Mouse (Mus musculus): ENCODE results near the gene Ppp2r5a. TPM values are rescaled to one million over a fixed set of nuclear protein-coding genes. Genes with fewer than 3 reads are reported as not detected.
"Not testable (repeated sequence)": the region's sequence is repeated elsewhere in the genome, so short reads cannot be mapped to it uniquely, and the experiment has no call there.

Gene Ppp2r5a
- total RNA-seq (2021) = 10 to 100 TPM; 74.6 to 79.3 TPM
- long read RNA-seq, transcript Ppp2r5a-201 (13 exons, 3,088 nt) = major isoform, 118 of 136 reads
- long read RNA-seq, partial matches to known transcripts = 3 of 136 reads
- long read RNA-seq, other reads (novel, unspliced or antisense) = 15 of 136 reads

GRCm38 (mm10) chr1:191403074-191403473, at the start of gene Ppp2r5a:
Ppp2r5a (minus strand) TSS chr1:191403272.
- DNase-seq (ENCODE audit: low spot score in 2 of 2) = no peak

GRCm38 (mm10) chr1:191450614-191451013, 47.5 kb upstream of the Ppp2r5a start:
- no peak for DNase-seq (ENCODE audit: low spot score in 2 of 2)

- DNase-seq (ENCODE audit: low spot score in 2 of 2) = no peak
These were observed 46.5 kb upstream of the Ppp2r5a start for GRCm38 (mm10) chr1:191449537-191449936.

- DNase-seq (ENCODE audit: low spot score in 2 of 2) = no peak
These were observed 44.4 kb upstream of the Ppp2r5a start for GRCm38 (mm10) chr1:191447391-191448016.

GRCm38 (mm10) chr1:191446307-191446706, 43.2 kb upstream of the Ppp2r5a start:
- no peak for DNase-seq (ENCODE audit: low spot score in 2 of 2)

- no peak for DNase-seq (ENCODE audit: low spot score in 2 of 2)
These were observed 42.8 kb upstream of the Ppp2r5a start for GRCm38 (mm10) chr1:191445831-191446258.

- DNase-seq (ENCODE audit: low spot score in 2 of 2) = no peak
These were observed 42.3 kb upstream of the Ppp2r5a start for GRCm38 (mm10) chr1:191445401-191445800.

- no peak for DNase-seq (ENCODE audit: low spot score in 2 of 2)
These were observed 41.4 kb upstream of the Ppp2r5a start for GRCm38 (mm10) chr1:191444467-191444866.

GRCm38 (mm10) chr1:191439011-191439410, 35.9 kb upstream of the Ppp2r5a start:
- no peak for DNase-seq (ENCODE audit: low spot score in 2 of 2)

GRCm38 (mm10) chr1:191438546-191438945, 35.5 kb upstream of the Ppp2r5a start:
- peak in 1 of 2 experiments; percentile 28 for DNase-seq (ENCODE audit: low spot score in 2 of 2)

GRCm38 (mm10) chr1:191436647-191437046, 33.6 kb upstream of the Ppp2r5a start:
- DNase-seq (ENCODE audit: low spot score in 2 of 2) = no peak

- peak; percentile 30 to 61 for DNase-seq (ENCODE audit: low spot score in 2 of 2)
These were observed 32.3 kb upstream of the Ppp2r5a start for GRCm38 (mm10) chr1:191435359-191435758.

GRCm38 (mm10) chr1:191432531-191432930, 29.5 kb upstream of the Ppp2r5a start:
- DNase-seq (ENCODE audit: low spot score in 2 of 2) = no peak

GRCm38 (mm10) chr1:191432023-191432422, 29.0 kb upstream of the Ppp2r5a start:
- no peak for DNase-seq (ENCODE audit: low spot score in 2 of 2)

GRCm38 (mm10) chr1:191430121-191430520, 27.0 kb upstream of the Ppp2r5a start:
- peak in 1 of 2 experiments; percentile 20 for DNase-seq (ENCODE audit: low spot score in 2 of 2)

GRCm38 (mm10) chr1:191425884-191426283, 22.8 kb upstream of the Ppp2r5a start:
- no peak for DNase-seq (ENCODE audit: low spot score in 2 of 2)

GRCm38 (mm10) chr1:191423201-191423600, 20.1 kb upstream of the Ppp2r5a start:
- DNase-seq (ENCODE audit: low spot score in 2 of 2) = no peak

- DNase-seq (ENCODE audit: low spot score in 2 of 2) = not testable (repeated sequence)
These were observed 19.6 kb upstream of the Ppp2r5a start for GRCm38 (mm10) chr1:191422714-191423113.

GRCm38 (mm10) chr1:191422164-191422563, 19.1 kb upstream of the Ppp2r5a start:
- DNase-seq (ENCODE audit: low spot score in 2 of 2) = no peak

GRCm38 (mm10) chr1:191421426-191421999, 18.4 kb upstream of the Ppp2r5a start:
- no peak for DNase-seq (ENCODE audit: low spot score in 2 of 2)

- DNase-seq (ENCODE audit: low spot score in 2 of 2) = no peak
These were observed 17.9 kb upstream of the Ppp2r5a start for GRCm38 (mm10) chr1:191420930-191421404.

- no peak for DNase-seq (ENCODE audit: low spot score in 2 of 2)
These were observed 17.1 kb upstream of the Ppp2r5a start for GRCm38 (mm10) chr1:191419991-191420751.

Data from layer of hippocampus, adult 18-20 months (tissue).